In genomic region chr16:77394054-77394716, GRCm38 (mm10) we compare ENCODE assay signal across 13 mouse cellular contexts.
"Had no signal": no experiment of that assay in that cellular context is flagged by ENCODE, and none has a peak within 500 bp of the region (broad histone marks: within the 10 kb centered on the region; RNA-seq: fewer than 3 reads in every experiment).

No protein-coding gene starts in this region.

- H3K27ac ChIP-seq: kidney, postnatal 0 days; layer of hippocampus, adult 2 months; limb, embryonic 12.5 days; liver, embryonic 12.5 days; lung, embryonic 15.5 days; macrophage; midbrain, embryonic 15.5 days; neural tube, embryonic 12.5 days had no signal

- H3K27me3 ChIP-seq: limb, embryonic 12.5 days; liver, embryonic 12.5 days; lung, embryonic 15.5 days; megakaryocyte, embryonic 14.5 days; midbrain, embryonic 15.5 days; neural tube, embryonic 12.5 days had no signal

- H3K4me2 ChIP-seq: limb, embryonic 12.5 days; liver, embryonic 12.5 days; lung, embryonic 15.5 days; midbrain, embryonic 11.5 days; midbrain, embryonic 15.5 days; neural tube, embryonic 12.5 days had no signal

- ATAC-seq: liver, embryonic 12.5 days; midbrain, embryonic 15.5 days had no signal

- H3K4me1 ChIP-seq: liver, embryonic 12.5 days; lung, embryonic 15.5 days; megakaryocyte, embryonic 14.5 days had no signal

- H3K9me3 ChIP-seq: limb, embryonic 12.5 days; liver, embryonic 12.5 days; lung, embryonic 15.5 days; megakaryocyte, embryonic 14.5 days; midbrain, embryonic 15.5 days; neural tube, embryonic 12.5 days had no signal

- H3K9ac ChIP-seq: limb, embryonic 12.5 days; liver, embryonic 12.5 days; lung, embryonic 15.5 days; midbrain, embryonic 15.5 days; neural tube, embryonic 12.5 days had no signal

- H3K4me3 ChIP-seq: layer of hippocampus, adult 2 months; limb, embryonic 12.5 days; liver, embryonic 12.5 days; lung, embryonic 15.5 days; megakaryocyte, embryonic 14.5 days; midbrain, embryonic 15.5 days; neural tube, embryonic 12.5 days had no signal

- H3K36me3 ChIP-seq: limb, embryonic 12.5 days; liver, embryonic 12.5 days; lung, embryonic 15.5 days; midbrain, embryonic 15.5 days had no signal

- DNase-seq: kidney, postnatal 4 days; lung, postnatal 14 days; thymus, postnatal 4 days had no signal
